Mouse (Mus musculus) embryo, embryonic 11 days (tissue): ENCODE data around the gene 4930469K13Rik.
A peak's percentile ranks its signal among the peaks of the same experiment; 100 is the strongest.

Source experiments
- DNase-seq: peaks from one replicate; pipeline ENCODE4 v3.0.0-alpha.2; 2015

4930469K13Rik gene

DNA sequence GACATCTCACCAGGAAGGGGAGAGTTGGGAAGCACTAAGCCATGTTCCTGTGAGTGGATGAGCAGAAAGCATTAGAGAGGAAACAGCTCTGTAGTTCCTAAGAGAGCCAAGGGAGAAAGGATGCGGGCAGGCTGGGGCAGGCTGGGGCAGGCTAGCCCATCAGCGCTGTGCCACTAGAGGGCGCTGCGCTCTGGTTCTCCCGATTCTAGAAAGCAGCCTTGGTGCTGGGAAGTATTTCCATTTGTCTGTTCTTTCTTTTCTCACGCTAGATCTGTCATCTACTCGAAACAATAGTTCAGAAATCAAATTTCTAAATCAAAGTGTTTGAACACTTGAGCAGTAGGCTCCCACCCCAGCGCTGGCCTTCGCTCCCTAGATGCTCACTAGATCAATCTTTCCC, 164.1 kb downstream of the 4930469K13Rik start:
- DNase-seq: no peak

DNA sequence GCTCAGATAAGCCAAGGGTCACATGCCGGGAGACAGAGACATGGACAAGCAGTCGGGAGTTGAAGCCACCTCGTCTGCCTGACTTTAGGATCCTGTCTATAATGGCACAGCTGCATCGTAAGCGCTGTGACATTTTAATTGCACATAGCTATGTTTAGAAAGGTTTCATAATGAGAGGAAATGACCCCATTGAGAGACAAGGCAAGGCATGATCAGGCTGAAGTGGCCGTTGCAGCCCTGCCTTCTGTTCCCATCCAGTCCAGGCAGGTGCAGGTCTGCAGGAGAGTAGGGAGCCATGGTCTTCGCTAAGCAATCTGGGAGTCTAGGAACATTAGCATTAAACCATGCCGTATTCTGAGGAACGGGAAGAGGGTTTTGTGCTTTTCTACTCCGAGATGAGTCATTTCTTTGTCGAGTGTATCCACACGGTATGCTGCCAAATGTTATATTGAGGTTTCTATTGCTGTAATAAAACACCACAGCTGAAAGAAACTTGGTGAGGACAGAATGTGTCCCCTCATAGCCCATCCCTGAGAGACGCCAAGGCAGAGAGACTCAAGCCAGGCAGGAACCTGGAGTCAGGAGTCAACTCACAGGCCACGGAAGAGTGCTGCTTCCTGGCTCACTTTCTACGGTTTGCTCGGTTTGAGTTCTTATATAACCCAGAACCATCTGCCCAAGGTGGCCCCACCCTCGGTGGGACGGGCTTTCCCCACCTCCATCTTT, 165.8 kb downstream of the 4930469K13Rik start:
- DNase-seq: no peak

- peak; percentile 78 for DNase-seq
Observed at GRCm38 (mm10) chr11:33931836-33932385, 166.4 kb downstream of the 4930469K13Rik start.

GRCm38 (mm10) chr11:33929412-33929811, 168.9 kb downstream of the 4930469K13Rik start:
- DNase-seq: no peak

DNA sequence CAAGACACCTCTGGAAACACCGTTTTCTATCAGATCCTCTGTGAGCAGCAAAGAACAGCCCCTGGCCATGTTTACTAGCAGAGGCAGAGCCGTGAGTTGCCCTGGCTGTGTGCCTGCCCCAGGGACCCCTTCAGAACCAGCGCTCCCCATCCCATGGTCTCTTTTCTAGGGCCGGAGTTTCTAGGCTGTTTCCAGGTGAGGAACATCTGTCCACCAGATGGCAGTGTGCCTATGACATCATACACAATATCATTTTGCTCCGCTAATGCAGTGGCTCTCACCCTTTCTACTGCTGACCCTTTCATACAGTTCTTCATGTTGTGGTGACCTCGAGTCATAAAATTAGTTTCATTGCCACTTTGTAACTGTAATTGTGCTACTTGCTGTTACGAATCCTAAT, 169.7 kb downstream of the 4930469K13Rik start:
- DNase-seq: peak; percentile 76

GRCm38 (mm10) chr11:33927836-33928235, 170.5 kb downstream of the 4930469K13Rik start:
- DNase-seq: no peak

DNA sequence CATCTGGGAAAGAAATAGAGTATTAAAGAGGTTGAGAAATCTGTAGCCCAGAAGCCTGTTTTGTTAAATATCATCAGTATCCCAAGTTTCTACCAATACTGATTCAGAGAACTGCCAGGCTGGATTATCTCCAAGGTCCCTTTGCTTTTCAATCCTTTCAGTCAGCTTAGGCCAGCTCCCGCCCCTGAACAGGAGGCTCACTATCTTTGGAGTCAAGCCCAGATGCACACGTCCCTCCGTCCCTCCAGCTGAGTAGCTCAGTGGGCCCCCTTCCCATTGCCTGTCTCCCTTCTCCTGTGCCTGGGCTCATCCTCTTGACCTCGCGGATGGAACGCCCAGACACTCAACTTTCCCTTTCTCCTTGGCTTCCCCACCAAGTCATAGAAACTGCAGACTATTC, 171.0 kb downstream of the 4930469K13Rik start:
- DNase-seq: no peak

DNA sequence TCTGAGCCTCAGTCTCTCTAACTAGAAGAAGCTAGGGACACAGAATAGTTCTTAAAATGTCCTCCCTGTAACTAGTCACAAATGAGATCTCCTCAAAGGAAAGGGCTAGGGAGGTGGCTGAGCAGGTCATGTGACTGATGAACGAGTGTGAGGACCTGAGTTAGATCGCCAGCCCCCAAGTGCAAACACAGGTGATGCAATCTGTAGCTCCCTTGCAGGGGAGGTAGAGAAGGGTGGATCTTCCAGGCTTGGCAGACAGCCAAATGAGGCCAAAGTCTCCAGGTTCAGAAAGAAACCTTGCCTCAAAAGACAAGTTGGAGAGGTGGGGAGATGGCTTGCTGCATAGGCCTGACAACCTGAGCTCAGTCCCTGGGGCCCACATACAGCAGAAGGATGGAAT, 171.8 kb downstream of the 4930469K13Rik start:
- DNase-seq: no peak

DNA sequence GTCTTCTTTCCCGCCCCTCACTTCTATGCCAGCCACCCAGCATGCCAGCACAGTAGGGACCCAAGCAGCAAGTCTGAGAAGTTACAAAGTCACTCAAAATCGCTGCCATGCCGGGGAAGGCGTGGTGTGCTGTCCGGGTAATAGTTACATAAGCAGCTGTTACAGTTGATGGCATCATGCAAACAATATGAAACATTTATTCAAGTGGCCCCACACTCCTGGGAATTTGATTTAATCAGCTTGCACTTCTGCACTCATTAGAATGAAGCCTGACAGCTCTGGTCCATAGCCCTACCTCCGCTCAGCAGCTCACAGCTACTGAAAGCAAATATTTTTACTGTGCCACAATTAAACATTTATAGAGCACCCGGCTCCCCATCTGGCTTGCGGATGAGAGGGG, 172.6 kb downstream of the 4930469K13Rik start:
- no peak for DNase-seq
